Mouse (Mus musculus): ENCODE results near the gene Tyw1. TPM values are rescaled to one million over a fixed set of nuclear protein-coding genes. Genes with fewer than 3 reads are reported as not detected.

Gene Tyw1
- polyA plus RNA-seq, 1 experiment: 11.7 TPM

DNA sequence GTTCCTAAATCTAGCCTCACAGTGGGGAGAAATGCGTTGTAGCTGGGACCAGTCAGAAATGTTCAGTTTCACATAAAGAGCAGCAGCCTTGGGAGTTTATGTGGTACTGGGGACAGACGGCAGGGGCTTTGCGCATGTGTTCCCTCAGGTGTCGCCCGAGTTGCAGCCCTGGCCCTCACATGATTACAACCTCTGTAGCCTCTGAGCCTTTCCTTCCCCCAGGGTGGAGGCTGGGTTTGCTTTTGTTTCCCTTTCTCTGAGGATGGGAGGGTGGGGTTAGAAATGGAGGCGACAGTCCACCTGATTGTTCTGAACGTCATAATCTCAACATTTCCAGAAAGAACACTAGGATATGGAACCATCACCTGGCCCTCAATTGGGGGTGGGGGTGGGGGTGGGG, 52.5 kb downstream of the Tyw1 start:
- 90% methylated on average over 7 of the region's 7 CpGs for WGBS
- Histone ChIP-seq H3K4me3 (replicated peaks; ENCODE audit: control insufficient read depth, low read depth, low read length) (no peak overlapping the region), H3K27ac (ENCODE audit: control insufficient read depth, insufficient read depth, low read depth, low read length, poor library complexity) (no peak overlapping the region), H3K4me1 (ENCODE audit: control insufficient read depth, insufficient read depth, low read length) (no peaks in the 10 kb centered on the region; the same call in 1 of the 2 replicates)
- TF ChIP-seq CTCF (IDR thresholded peaks at IDR 0.05; ENCODE audit: control insufficient read depth, insufficient read depth, low read length): no peak
- no peak for TF ChIP-seq POLR2A (IDR thresholded peaks at IDR 0.05; ENCODE audit: borderline replicate concordance, control insufficient read depth, low read depth, low read length)

DNA sequence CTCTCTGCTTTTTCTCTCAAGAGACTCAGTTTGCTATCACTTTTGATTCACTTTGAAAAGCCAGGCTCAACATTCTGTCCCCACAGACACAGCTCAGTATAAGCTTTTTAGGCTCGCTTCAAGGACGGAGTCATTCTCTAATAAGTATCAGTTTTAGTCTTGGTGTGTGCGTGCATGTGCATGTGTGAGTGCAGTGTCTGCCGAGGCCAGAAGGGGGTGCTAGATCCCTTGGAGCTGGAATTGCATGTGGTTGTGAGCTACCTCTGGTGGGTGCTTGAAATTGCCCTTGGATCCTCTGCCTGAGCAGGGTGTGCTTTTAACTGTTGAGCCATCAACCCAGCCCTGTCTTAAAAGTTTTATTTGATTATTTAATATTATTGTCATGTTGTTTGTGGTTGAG, 54.7 kb downstream of the Tyw1 start:
- Histone ChIP-seq H3K4me1 (ENCODE audit: control insufficient read depth, insufficient read depth, low read length) (no peaks in the 10 kb centered on the region; the same call in 1 of the 2 replicates), H3K4me3 (replicated peaks; ENCODE audit: control insufficient read depth, low read depth, low read length) (no peak overlapping the region), H3K27ac (ENCODE audit: control insufficient read depth, insufficient read depth, low read depth, low read length, poor library complexity) (no peak overlapping the region)
- WGBS: 88% methylated on average over 4 of the region's 4 CpGs
- TF ChIP-seq CTCF (IDR thresholded peaks at IDR 0.05; ENCODE audit: control insufficient read depth, insufficient read depth, low read length) (peak; percentile 40; the same call in 1 of the 2 replicates), POLR2A (IDR thresholded peaks at IDR 0.05; ENCODE audit: borderline replicate concordance, control insufficient read depth, low read depth, low read length) (no peak)

DNA sequence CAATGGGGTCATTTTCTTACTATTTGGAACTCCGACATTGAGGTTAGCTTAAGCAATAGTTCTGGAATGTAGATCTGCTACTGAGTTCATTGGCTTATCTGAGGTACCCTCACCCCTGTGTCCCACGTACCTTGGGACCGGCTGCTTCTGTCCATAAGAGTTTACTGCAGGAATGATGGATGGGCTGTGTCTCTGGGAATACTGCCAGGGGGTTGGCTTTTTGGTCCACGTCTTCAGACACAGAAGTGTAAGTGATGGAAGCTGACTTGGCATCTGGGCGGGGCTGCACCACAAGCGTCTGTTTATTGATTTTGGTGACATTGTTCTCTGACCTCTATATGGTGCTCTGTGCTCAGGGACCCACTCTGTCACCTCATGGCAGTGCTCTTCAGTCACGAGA, 55.4 kb downstream of the Tyw1 start:
- no peak overlapping the region for H3K27ac ChIP-seq (ENCODE audit: control insufficient read depth, insufficient read depth, low read depth, low read length, poor library complexity)
- no peak for TF ChIP-seq POLR2A (IDR thresholded peaks at IDR 0.05; ENCODE audit: borderline replicate concordance, control insufficient read depth, low read depth, low read length)
- 87% methylated on average over 7 of the region's 7 CpGs for WGBS
- no peaks in the 10 kb centered on the region; the same call in 1 of the 2 replicates for H3K4me1 ChIP-seq (ENCODE audit: control insufficient read depth, insufficient read depth, low read length)
- no peak overlapping the region for H3K4me3 ChIP-seq (replicated peaks; ENCODE audit: control insufficient read depth, low read depth, low read length)

DNA sequence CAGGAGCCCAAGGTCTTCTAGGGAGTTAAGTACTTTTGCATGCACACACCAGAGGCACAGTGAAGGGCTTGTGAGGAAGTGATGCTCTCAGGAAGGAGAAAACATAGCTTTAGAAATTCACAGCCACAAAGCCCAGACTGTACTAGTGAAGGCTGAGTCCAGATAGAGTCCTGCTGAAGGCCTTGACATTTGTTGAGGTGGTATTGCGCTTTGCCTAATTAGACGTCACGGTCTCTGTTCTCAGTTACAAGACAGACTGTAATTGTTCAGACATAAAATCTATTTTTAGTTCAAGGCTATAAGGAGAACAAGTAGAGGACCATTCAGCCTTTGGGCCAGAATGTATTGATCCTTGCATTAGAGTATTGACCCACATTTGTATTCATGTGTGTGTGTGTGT, 58.1 kb downstream of the Tyw1 start:
- Histone ChIP-seq H3K27ac (ENCODE audit: control insufficient read depth, insufficient read depth, low read depth, low read length, poor library complexity) (no peak overlapping the region), H3K4me3 (replicated peaks; ENCODE audit: control insufficient read depth, low read depth, low read length) (no peak overlapping the region), H3K4me1 (ENCODE audit: control insufficient read depth, insufficient read depth, low read length) (no peaks in the 10 kb centered on the region; the same call in 1 of the 2 replicates)
- WGBS: 91% methylated on average over 3 of the region's 3 CpGs
- TF ChIP-seq CTCF (IDR thresholded peaks at IDR 0.05; ENCODE audit: control insufficient read depth, insufficient read depth, low read length): no peak
- no peak for TF ChIP-seq POLR2A (IDR thresholded peaks at IDR 0.05; ENCODE audit: borderline replicate concordance, control insufficient read depth, low read depth, low read length)

DNA sequence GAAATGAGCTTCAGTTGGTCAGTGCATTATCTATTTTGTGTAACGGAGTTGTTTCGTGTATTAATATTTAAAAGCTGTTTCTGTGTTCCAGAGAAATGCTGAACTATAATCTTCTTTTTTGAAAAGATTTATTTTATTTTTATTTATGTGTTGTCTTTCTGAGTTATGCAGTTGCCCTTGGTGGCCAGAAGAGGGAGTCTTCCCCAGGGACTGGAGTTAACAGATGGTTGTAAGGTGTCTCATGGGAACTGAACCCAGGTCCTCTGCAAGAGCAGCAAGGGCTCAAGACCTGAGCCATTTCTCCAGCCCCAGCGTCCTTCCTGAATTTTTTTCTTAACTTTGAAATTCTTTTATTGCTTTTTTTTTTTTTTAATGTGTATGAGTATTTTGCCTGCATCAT, 59.5 kb downstream of the Tyw1 start:
- H3K4me3 ChIP-seq (replicated peaks; ENCODE audit: control insufficient read depth, low read depth, low read length): no peak overlapping the region
- WGBS: 94% methylated on average over 3 of the region's 3 CpGs
- TF ChIP-seq CTCF (IDR thresholded peaks at IDR 0.05; ENCODE audit: control insufficient read depth, insufficient read depth, low read length): no peak
- H3K27ac ChIP-seq (ENCODE audit: control insufficient read depth, insufficient read depth, low read depth, low read length, poor library complexity): no peak overlapping the region
- H3K4me1 ChIP-seq (ENCODE audit: control insufficient read depth, insufficient read depth, low read length): no peaks in the 10 kb centered on the region

DNA sequence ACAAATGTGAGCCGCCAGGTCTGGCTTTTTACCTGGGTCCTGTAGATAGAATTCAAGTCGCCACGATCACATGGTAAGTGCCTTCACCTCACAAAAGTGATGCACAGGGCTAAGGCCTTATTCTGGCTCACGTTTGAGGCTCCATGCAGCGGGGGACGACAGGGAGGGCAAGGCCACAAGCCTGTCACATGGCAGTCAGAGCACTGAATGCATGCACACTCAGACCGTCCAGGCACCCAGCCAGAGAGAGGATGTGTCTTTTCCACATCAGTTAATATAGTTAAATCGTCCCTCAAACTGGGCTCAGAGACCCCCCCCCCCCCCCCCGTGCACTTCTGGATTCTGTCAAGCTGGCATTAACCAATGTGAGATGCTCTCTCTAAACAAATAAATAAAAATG, 60.9 kb downstream of the Tyw1 start:
- no peak overlapping the region for H3K4me3 ChIP-seq (replicated peaks; ENCODE audit: control insufficient read depth, low read depth, low read length)
- no peaks in the 10 kb centered on the region for H3K4me1 ChIP-seq (ENCODE audit: control insufficient read depth, insufficient read depth, low read length)
- 87% methylated on average over 9 of the region's 9 CpGs for WGBS
- TF ChIP-seq CTCF (IDR thresholded peaks at IDR 0.05; ENCODE audit: control insufficient read depth, insufficient read depth, low read length): no peak
- no peak for TF ChIP-seq POLR2A (IDR thresholded peaks at IDR 0.05; ENCODE audit: borderline replicate concordance, control insufficient read depth, low read depth, low read length)
- no peak overlapping the region for H3K27ac ChIP-seq (ENCODE audit: control insufficient read depth, insufficient read depth, low read depth, low read length, poor library complexity)

DNA sequence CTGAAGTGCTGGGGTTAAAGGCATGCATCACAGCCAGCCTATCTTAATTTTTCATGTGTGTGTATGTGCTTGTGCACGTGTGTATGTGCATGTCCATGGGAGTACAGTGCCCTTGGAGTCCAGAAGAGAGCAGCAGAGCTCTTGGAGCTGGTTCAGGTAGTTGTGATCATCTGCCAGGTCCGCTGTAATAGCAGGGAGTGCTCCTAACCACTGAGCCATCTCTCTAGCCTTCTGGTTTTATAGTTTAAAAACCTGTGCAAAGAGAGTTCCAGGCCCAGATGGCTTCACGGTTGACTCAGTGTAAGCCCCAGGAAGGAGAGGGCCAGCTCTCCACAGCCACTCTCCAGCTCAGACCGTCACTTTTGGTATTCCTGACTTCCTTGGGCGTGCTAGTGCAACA, 64.4 kb downstream of the Tyw1 start:
- no peak for TF ChIP-seq POLR2A (IDR thresholded peaks at IDR 0.05; ENCODE audit: borderline replicate concordance, control insufficient read depth, low read depth, low read length)
- TF ChIP-seq CTCF (IDR thresholded peaks at IDR 0.05; ENCODE audit: control insufficient read depth, insufficient read depth, low read length): no peak
- Histone ChIP-seq H3K4me3 (replicated peaks; ENCODE audit: control insufficient read depth, low read depth, low read length) (no peak overlapping the region), H3K27ac (ENCODE audit: control insufficient read depth, insufficient read depth, low read depth, low read length, poor library complexity) (no peak overlapping the region), H3K4me1 (ENCODE audit: control insufficient read depth, insufficient read depth, low read length) (no peaks in the 10 kb centered on the region)
- 84% methylated on average over 5 of the region's 5 CpGs for WGBS

DNA sequence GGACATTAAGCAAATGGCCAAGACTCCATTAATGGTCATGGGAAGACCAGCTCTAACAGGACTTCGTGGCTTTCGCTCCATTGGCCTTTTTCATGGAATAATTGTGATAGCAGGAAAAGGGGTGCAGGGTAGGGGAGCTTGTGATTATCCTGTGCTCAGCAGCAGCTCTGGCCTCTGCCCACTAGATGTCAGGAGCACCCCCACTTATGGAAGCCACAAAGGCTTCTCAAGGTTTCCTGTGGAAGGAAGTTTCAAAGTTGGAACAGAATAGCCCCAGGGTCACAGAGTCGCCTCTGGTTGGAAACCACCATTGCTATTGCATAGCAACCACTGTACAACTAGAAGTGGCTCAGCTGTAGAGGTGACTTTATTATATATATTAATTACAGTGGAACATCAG, 65.1 kb downstream of the Tyw1 start:
- H3K27ac ChIP-seq (ENCODE audit: control insufficient read depth, insufficient read depth, low read depth, low read length, poor library complexity): no peak overlapping the region
- no peak for TF ChIP-seq CTCF (IDR thresholded peaks at IDR 0.05; ENCODE audit: control insufficient read depth, insufficient read depth, low read length)
- TF ChIP-seq POLR2A (IDR thresholded peaks at IDR 0.05; ENCODE audit: borderline replicate concordance, control insufficient read depth, low read depth, low read length): no peak
- 58% methylated on average over 3 of the region's 3 CpGs for WGBS
- no peaks in the 10 kb centered on the region for H3K4me1 ChIP-seq (ENCODE audit: control insufficient read depth, insufficient read depth, low read length)
- no peak overlapping the region for H3K4me3 ChIP-seq (replicated peaks; ENCODE audit: control insufficient read depth, low read depth, low read length)

DNA sequence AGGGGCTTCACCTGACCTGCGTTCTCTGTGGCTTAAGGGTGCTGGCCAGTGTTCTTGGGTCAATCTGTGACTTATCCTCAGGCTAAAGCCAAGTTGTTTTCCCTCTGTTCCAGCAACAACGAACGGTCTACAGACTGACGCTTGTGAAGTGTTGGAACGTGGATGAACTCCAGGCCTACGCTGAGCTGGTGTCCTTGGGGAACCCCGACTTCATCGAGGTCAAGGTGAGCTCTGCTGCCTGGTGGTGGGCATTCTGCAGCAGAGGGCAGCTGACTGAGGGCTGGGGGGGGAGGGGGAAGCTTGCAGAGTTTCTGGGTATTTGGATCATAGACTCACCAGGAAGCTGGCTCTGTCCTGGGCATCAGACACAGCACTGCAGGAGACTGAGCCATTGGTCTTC, 70.1 kb downstream of the Tyw1 start:
- Histone ChIP-seq H3K4me1 (ENCODE audit: control insufficient read depth, insufficient read depth, low read length) (no peaks in the 10 kb centered on the region), H3K27ac (ENCODE audit: control insufficient read depth, insufficient read depth, low read depth, low read length, poor library complexity) (no peak overlapping the region), H3K4me3 (replicated peaks; ENCODE audit: control insufficient read depth, low read depth, low read length) (no peak overlapping the region)
- TF ChIP-seq POLR2A (IDR thresholded peaks at IDR 0.05; ENCODE audit: borderline replicate concordance, control insufficient read depth, low read depth, low read length) (no peak), CTCF (IDR thresholded peaks at IDR 0.05; ENCODE audit: control insufficient read depth, insufficient read depth, low read length) (no peak)
- 93% methylated on average over 8 of the region's 8 CpGs for WGBS
